Mouse (Mus musculus) C2C12 (cell line): ENCODE measurements at regions not wholly inside any gene's neighbourhood (a gene's known extent, or its start where the extent isn't known, plus 50 kb on each side); places are given as distances from the start of the nearest gene placed in this dataset.

Experiments
- CTCF ChIP-seq: IDR thresholded peaks from one replicate; pipeline ENCODE4 v1.5.1; 2011; ENCODE audit not compliant: control insufficient read depth, insufficient read depth, insufficient read length
- USF1 ChIP-seq: IDR thresholded peaks from one replicate; pipeline ENCODE4 v1.6.1; 2011; ENCODE audit warnings: low read depth, mild to moderate bottlenecking, control low read depth, moderate library complexity

DNA sequence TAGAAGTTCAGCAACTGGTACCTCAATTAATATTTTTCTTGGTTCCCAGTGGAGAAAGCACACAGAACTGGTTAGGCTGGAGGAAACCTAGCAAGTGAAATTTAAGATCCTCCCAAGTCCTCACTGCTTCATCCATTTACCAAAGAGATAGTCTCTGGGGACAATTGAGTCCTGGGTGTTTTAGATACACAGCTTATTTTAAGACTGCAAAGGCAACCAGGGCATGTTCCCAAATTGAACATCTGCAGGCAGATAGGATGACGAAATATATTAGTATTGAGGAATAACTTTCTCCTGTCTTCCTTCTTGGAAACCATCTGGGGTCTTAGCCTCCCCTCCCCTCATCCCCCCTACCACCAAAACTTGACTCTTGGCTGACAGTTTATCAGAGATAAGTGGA lies 356.3 kb upstream of the Npvf start:
- TF ChIP-seq CTCF (no peak), USF1 (no peak)
